Mouse (Mus musculus) testis, adult 2 months (tissue): ENCODE measurements around the gene Gm33543.

Experiments
- CTCF ChIP-seq: fragments of 200-500 bp; IDR thresholded peaks from 2 replicates; pipeline ENCODE4 v1.5.1; 2012; ENCODE audit warnings: low read depth, mild to moderate bottlenecking, inconsistent platforms, low read length, moderate library complexity; ENCODE audit not compliant: control insufficient read depth, insufficient read depth, insufficient replicate concordance
- POLR2A ChIP-seq: fragments of 200-500 bp; IDR thresholded peaks from 2 replicates; pipeline ENCODE4 v1.6.1; 2012; ENCODE audit warnings: low read depth, mild to moderate bottlenecking, inconsistent platforms, low read length, moderate library complexity; ENCODE audit not compliant: control insufficient read depth

DNA sequence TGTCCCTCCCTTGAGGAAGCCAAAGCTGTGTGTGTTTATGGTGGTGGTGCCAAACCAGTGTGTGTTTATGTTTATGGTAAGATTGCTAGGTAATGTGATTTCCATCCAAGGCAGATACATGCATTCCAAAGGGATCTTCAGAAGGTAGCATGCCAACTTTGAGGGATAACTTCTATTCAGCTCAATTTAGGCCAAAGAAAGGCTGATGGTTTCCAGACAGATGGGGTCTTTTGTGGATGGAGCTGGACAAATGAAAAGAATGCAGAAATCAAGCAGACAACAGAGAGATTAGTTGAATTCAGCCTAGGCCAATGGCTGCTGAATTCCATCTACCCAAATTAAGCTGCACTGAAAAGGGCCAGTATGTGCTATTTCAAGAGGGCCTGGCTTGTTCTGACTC lies 13.3 kb downstream of the Gm33543 start:
- TF ChIP-seq CTCF (no peak), POLR2A (no peak)
